Mouse (Mus musculus): Measurements from ENCODE around the gene Fkbp8.

The Fkbp8 gene

GRCm38 (mm10) chr8:70522592-70523403 lies 4.7 kb upstream of the Fkbp8 start:
- intact Hi-C loops (cut with DNase I), result no loop called here

- intact Hi-C loops (cut with DNase I), result no loop called here
These were observed 413 bp upstream of the Fkbp8 start for GRCm38 (mm10) chr8:70527111-70527511.

- intact Hi-C loops (cut with DNase I), result no loop called here
These were observed 766 bp downstream of the Fkbp8 start for GRCm38 (mm10) chr8:70528182-70528797.

GRCm38 (mm10) chr8:70529299-70529698 lies 1.8 kb downstream of the Fkbp8 start:
- intact Hi-C loops (cut with DNase I), result no loop called here

GRCm38 (mm10) chr8:70529741-70530161 lies 2.2 kb downstream of the Fkbp8 start:
- intact Hi-C loops (cut with DNase I), result no loop called here

DNA sequence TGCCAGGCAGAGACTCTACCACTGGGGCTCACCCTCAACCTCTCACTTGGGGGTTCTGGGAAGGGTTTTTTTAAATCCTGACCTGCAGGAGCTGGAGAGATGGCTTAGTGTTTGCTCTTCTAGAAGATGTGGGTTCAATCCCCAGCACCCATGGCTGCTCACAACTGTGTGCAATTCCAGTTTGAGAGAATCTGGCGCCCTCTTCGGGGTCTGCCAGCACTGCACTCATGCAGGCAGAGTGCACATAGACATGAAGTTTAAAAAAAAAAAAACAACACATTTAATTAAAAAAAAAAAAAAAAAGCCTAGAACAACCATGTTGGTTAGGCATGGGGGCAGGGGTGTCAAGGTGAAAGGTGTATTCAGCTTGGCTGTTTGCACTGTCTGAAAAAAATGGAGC lies 2.8 kb downstream of the Fkbp8 start:
- intact Hi-C loops (cut with DNase I), result no loop called here

- intact Hi-C loops (cut with DNase I), result no loop called here
These were observed 6.8 kb downstream of the Fkbp8 start for GRCm38 (mm10) chr8:70534281-70534680.

DNA sequence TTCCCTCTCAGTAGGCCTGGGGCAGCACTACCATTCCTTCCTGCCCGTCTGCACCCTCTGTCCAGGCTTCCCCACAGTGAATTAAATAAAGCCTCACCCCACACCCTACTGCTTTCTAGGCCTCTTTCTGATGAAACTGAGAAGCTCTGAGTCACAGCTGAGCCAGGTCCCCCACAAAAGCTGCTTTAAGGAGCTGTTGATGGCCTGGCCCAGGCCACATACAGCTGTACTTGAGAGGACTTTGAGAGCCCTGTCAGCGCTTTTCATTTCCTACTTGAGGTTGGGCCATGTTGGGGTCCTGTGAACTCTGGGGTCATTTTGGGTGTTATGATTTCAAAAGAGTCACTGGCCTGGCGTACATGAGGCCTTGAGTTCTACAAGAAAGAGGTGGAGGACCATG lies 7.7 kb downstream of the Fkbp8 start:
- intact Hi-C loops (cut with DNase I), result no loop called here

GRCm38 (mm10) chr8:70535701-70536100 lies 8.2 kb downstream of the Fkbp8 start:
- intact Hi-C loops (cut with DNase I), result no loop called here

DNA sequence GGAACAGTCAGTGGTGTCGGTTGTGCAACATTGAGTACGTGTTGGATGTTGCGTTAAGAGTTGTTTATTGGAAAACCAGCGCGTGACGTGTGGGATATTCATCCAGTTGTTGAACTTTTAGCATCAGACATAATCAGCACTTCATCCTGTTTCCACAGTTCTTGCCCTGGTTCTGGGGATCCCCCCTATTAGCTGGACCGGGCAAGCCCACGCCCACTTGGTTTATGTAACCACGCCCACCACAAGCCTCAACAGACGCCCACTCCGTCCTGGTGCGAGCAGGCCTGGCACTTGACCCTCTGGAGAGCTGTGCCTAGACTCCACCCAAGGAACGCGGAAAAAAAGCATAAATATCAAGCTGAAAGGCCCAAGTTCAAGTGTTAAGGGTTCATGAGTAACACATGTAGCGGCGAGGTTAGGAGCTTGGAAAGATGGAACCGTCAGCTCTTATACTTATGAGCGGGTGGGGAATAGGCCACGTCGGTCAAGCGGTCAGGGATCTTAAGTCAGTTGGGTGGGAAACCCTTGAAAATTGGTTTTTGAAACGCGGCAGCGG lies 10.6 kb downstream of the Fkbp8 start:
- intact Hi-C loops (cut with DNase I), result no loop called here

DNA sequence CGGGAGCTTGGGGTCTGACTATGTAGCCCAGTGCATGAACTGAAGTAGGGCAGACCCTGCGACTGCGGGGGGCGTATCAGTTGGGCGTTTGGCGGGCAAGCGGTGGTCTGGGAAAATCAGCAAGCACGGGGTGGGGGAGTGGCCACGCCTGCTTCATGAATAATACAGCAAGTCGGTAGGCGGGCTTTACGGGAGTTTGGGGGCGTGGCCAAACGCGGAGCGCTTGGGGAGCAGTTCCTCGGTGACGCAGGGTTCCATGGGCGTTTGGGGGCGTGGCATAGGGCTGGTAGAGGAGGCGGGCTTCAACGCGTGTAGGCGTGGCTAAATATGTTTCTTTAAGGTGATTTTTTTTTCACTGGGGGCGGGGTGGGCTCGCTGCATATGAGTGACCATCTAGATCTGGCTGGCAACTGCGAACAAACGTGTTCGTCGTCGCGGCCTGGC lies 11.1 kb downstream of the Fkbp8 start:
- intact Hi-C loops (cut with DNase I), result no loop called here

GRCm38 (mm10) chr8:70539077-70539813 lies 11.7 kb downstream of the Fkbp8 start, which contains the start of gene Ell:
Gene Ell, plus strand, starts transcription at chr8:70539457.
- intact Hi-C loops (cut with DNase I), result no loop called here

- intact Hi-C loops (cut with DNase I), result no loop called here
These were observed 12.5 kb downstream of the Fkbp8 start for GRCm38 (mm10) chr8:70540013-70540506.

GRCm38 (mm10) chr8:70540507-70541071 lies 13.1 kb downstream of the Fkbp8 start:
- intact Hi-C loops (cut with DNase I), result no loop called here

DNA sequence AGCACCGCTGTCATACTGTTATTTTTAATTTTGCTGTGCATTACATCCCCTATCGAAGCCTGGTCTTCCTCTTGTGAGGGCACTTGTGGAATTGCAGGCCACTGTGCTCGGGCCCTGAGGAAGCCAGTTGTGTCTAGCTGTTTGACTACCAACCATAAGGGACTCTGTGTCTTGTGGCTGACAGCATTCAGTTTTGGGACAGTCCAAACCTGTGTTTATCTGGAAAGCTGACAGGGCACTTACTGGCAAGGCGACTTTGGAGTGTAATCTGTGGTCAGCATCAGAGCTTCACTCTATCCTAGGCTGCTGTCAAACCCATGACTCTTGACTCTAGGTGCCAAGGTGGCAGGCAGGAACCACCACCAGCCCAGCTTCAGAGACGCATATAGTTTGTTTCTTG lies 13.6 kb downstream of the Fkbp8 start:
- intact Hi-C loops (cut with DNase I), result no loop called here

GRCm38 (mm10) chr8:70544200-70544687 lies 16.7 kb downstream of the Fkbp8 start:
- intact Hi-C loops (cut with DNase I), result no loop called here

DNA sequence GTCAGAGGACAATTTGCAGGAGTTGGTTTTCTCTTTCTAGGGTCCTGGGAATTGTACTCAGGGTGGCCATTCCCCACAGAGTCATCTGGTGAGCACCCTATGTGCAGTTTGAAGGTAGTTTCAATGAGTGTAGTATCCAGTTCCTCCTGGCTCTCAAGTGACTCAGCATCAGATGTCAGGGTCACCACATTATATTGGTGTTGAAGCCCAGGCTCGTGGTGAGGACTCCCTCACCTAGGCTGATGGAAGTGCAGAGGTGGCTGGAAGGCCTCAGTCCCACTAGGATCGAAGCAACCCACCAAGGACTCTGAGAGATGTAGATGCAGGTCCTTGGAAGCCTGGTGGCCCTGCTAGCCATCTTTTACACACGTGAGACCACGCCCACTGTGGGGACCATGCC lies 18.9 kb downstream of the Fkbp8 start:
- intact Hi-C loops (cut with DNase I), result no loop called here

DNA sequence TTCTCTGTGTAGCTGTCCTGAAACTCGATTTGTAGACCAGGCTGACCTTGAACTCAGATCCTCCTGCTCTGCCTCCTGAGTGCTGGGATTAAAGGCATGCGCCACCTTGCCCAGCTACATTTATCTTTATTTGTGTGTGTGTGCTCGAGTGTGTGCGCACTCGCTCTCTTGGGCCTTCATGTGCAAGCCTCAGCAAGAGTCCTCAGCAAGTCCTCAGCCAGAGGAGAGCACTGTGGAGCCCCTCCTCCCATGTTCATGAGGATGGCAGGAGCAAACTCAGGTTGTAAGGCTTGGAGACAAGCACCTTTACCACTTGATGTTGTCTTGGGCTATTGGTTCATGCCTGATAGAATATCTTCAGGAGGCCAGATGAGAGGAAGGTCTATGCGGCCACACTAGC lies 20.2 kb downstream of the Fkbp8 start:
- intact Hi-C loops (cut with DNase I), result no loop called here

DNA sequence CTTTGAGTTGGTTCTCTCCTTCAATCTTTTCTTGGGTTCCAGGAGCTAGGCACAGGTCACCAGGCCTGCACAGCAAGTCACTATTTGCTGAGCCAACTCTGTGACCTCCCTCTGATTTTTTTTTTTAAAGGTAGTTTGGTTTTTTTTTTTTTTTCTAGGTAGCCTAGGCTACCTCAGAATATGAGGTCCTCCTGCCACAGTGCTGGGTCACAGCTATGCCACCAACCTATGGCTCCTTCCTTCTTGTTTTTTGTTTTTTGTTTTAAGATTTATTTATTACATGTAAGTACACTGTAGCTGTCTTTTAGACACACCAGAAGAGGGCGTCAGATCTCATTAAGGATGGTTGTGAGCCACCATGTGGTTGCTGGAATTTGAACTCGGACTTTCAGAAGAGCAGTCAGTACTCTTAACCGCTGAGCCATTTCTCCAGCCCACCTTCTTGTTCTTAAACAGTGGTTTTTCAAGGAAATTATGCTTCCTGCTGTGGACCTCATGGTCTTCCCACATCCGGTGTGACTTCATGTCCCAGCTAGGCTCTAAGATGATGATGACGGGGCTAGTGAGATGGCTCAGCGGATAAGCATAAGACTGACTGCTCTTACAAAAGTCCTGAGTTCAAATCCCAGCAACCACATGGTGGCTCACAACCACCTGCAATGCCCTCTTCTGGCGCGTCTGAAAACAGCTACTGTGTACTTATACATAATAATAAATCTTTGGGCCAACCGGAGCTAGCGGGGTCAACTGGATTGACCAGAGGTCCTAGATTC lies 22.1 kb downstream of the Fkbp8 start:
- intact Hi-C loops (cut with DNase I), result loop anchor here (5.0 kb wide), 1 partner anchor 38 kb away; no protein-coding TSS in a partner anchor

DNA sequence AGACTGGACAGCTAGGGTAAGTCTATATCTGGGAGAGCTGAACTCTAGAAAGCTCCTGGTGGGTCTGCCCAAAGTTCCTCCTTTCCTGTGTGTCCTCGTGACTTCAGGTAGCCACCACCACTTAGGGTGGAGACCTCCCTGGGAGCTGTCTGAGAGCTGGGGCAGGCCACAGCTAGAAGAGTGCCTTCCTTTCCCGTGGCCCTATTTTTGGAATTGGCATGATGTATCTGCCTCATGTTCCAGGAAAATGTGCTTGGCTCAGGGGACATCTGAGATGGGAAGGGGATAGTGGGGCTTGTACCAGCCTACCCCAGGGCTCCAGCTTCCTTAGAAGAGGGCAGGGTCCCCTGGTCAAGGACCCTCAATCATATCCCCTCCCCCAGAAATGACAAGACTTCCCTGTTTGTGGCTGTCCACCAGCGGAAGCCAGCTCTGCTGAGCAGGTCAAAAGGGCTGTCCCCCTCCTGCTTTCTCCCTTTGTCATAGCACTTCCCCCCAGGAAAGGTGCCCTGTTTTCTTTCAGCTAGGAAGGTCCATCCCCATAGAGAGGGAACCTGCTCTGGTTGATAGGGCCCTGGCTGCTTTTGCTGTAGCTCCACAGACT lies 24.1 kb downstream of the Fkbp8 start:
- intact Hi-C loops (cut with DNase I), result loop anchor here (5.0 kb wide), 1 partner anchor 36 kb away; no protein-coding TSS in a partner anchor
